Mouse (Mus musculus) limb, embryonic 14.5 days (tissue): Measurements from ENCODE around the gene Cnih2. TPM values are rescaled to one million over a fixed set of nuclear protein-coding genes. Genes with fewer than 3 reads are reported as not detected.

Source experiments
- ATAC-seq: fragments of 200-750 bp; cut with Nextera tagmentation; 2 replicates; pipeline ENCODE4 v1.8.0; 2017; ENCODE audit warnings: low read depth, moderate number of reproducible peaks, moderate TSS enrichment; ENCODE audit not compliant: low FRiP score
- DNase-seq: peaks from one replicate; pipeline ENCODE4 v3.0.0-alpha.2; 2015; ENCODE audit warnings: low spot score
- H3K27ac ChIP-seq: fragments of 300-500 bp; sonication (generic); replicated peaks from 2 replicates; pipeline ENCODE4 v1.5.1; 2014; ENCODE audit warnings: low read depth, mild to moderate bottlenecking, low read length, moderate library complexity, mixed read lengths
- H3K27me3 ChIP-seq: fragments of 300-500 bp; sonication (generic); 2 replicates; pipeline ENCODE4 v1.6.1; 2014; ENCODE audit warnings: low read length, mixed read lengths; ENCODE audit not compliant: control insufficient read depth, insufficient read depth
- H3K36me3 ChIP-seq: fragments of 300-500 bp; sonication (generic); 2 replicates; pipeline ENCODE4 v1.6.1; 2014; ENCODE audit warnings: mild to moderate bottlenecking, low read length, moderate library complexity, mixed read lengths; ENCODE audit not compliant: control insufficient read depth, insufficient read depth
- H3K4me1 ChIP-seq: fragments of 300-500 bp; sonication (generic); 2 replicates; pipeline ENCODE4 v1.6.1; 2014; ENCODE audit warnings: antibody characterized with exemption, low read length, mixed read lengths; ENCODE audit not compliant: control insufficient read depth, insufficient read depth
- H3K4me2 ChIP-seq: fragments of 300-500 bp; sonication (generic); replicated peaks from 2 replicates; pipeline ENCODE4 v1.6.1; 2014; ENCODE audit warnings: low read depth, mild to moderate bottlenecking, low read length, moderate library complexity; ENCODE audit not compliant: severe bottlenecking
- H3K4me3 ChIP-seq: fragments of 300-500 bp; sonication (generic); replicated peaks from 2 replicates; pipeline ENCODE4 v1.5.1; 2014; ENCODE audit warnings: low read length
- H3K9ac ChIP-seq: fragments of 300-500 bp; sonication (generic); 2 replicates; pipeline ENCODE4 v1.6.1; 2014; ENCODE audit warnings: mild to moderate bottlenecking, low read depth, low read length, moderate library complexity; ENCODE audit not compliant: severe bottlenecking
- H3K9me3 ChIP-seq: fragments of 300-500 bp; sonication (generic); 2 replicates; pipeline ENCODE4 v1.6.1; 2016; ENCODE audit warnings: low read length; ENCODE audit not compliant: control insufficient read depth
- POLR2A ChIP-seq: fragments of 200-500 bp; IDR thresholded peaks from 2 replicates; pipeline ENCODE4 v1.8.0; 2012; ENCODE audit warnings: inconsistent platforms, mild to moderate bottlenecking, moderate library complexity, borderline replicate concordance; ENCODE audit not compliant: insufficient read depth, insufficient read length; ENCODE audit errors: extremely low read depth
- WGBS: fragments of 180-500 bp; shearing (Covaris S2); extraction: QIAGEN DNeasy Blood & Tissue Kit; methylation state at CpG from one replicate; pipeline ENCODE4 v1.1.7; 2014; 5-methylcytosine and 5-hydroxymethylcytosine counted together
- polyA plus RNA-seq, 2 experiments: library from polyadenylated mRNA; depleted of rRNA in 1 of 2; stranded (reverse) in 1 of 2; unstranded in 1 of 2; fragments of >200 nt; fragmentation: Nextera tagmentation in 1 of 2; extraction: Ambion mirVana in 1 of 2; gene quantifications; 2 replicates each; pipeline versions ENCODE4 v1.2.1 to v1.2.3; 2012 to 2014

Gene Cnih2
- polyA plus RNA-seq, 2 experiments, result 40.5 to 40.8 TPM

DNA sequence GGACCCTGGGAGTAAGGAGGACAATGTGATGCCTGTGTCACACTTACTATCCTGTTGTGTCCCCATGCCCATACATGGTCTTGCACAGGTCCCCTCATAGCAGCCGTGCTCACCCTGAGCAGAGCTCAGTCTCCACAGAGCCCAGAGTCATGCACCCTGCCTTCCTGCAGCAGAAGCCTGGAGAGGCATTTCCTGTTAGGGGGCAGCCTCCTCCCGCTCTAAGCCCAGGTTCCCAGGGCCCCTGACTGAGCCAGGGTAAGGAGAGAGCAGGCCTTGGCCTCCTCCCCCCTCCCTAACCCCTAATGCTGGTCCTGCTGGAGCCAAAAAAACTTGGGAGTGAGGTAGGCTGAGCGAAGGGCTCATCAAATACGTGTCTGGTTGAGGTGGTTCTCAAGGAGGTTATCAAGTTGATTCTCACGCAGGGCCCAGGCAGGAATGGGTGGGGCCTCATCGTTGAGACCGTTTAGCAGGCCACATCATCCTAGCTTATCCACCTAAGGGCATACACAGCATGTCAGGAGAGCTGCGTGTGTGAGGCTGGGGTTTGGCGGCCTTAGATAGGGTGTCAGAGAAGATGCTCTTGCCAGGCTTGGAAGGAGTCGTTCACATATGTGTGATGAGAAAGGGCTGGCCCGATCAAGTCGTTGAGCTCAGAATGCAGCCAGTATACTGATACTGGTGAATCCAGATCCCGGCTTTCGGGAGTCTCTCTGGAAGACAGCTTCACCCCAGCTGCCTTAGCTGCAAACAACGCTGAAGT is 31.1 kb downstream of the Cnih2 start:
- Histone ChIP-seq H3K36me3 (no peaks in the 10 kb centered on the region), H3K9me3 (no peaks in the 10 kb centered on the region), H3K27me3 (no peaks in the 10 kb centered on the region), H3K4me1 (peaks cover 44% of the 10 kb centered on the region), H3K4me3 (peak overlapping the region; percentile 64), H3K4me2 (peak overlapping the region; percentile 94), H3K27ac (peak overlapping the region; percentile 87), H3K9ac (peak overlapping the region; percentile 76)
- 0 out of 2 replicates have a peak, but pooled peaks have one; percentile 6 for TF ChIP-seq POLR2A
- 4% methylated on average over 15 of the region's 15 CpGs for WGBS
- no peak for DNase-seq
- no peak for ATAC-seq

DNA sequence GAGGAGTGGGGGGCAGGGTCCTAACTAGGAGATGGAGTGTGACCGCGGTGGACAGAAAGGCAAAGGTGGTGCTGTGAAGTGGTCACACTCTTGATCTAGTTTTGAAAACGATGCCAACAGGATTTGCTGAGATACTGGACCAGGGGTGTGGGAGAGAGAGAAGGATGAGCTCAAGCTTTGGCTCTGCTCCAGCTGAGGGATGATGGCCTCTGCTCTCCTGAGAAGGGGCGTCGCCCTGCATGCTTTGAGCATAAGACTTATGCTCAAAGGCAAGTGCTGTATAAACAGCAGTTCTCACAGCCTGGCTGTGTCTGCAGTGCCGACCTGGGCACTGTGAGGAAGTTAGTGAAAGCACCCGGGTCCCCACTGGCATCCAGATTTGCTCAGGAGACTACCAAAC is 33.2 kb downstream of the Cnih2 start:
- no peaks in the 10 kb centered on the region for H3K36me3 ChIP-seq
- TF ChIP-seq POLR2A, result no peak
- H3K9me3 ChIP-seq, result no peaks in the 10 kb centered on the region
- no peak overlapping the region for H3K27ac ChIP-seq
- DNase-seq (no peak), ATAC-seq (no peak)
- peaks cover 42% of the 10 kb centered on the region for H3K4me1 ChIP-seq
- no peak overlapping the region for H3K9ac ChIP-seq
- H3K27me3 ChIP-seq, result no peaks in the 10 kb centered on the region
- 69% methylated on average over 7 of the region's 7 CpGs for WGBS
- no peak overlapping the region for H3K4me2 ChIP-seq
- no peak overlapping the region for H3K4me3 ChIP-seq

DNA sequence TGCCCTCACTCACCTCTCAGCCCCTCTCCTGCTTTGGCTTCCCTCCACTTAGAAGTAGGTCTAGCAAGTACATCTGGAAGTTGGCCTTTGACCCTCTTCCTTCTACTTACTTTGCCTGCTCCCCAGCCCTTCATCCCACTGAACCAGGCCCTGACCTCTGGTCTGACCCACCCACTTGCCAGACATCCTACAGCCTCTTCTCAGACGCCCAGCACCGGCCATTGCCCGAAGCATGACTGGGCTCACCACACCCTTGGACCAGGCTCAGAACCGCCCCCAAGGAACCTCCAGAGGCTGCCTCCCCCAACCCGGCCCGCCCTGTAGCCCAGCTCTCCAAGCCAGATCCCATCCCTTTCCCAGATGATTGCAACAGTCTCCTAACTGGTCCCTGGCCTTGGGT is 35.9 kb downstream of the Cnih2 start:
- no peaks in the 10 kb centered on the region for H3K9me3 ChIP-seq
- no peak for ATAC-seq
- TF ChIP-seq POLR2A, result no peak
- H3K4me2 ChIP-seq, result no peak overlapping the region
- 43% methylated on average over 6 of the region's 6 CpGs for WGBS
- H3K4me1 ChIP-seq, result peaks cover 42% of the 10 kb centered on the region
- no peak for DNase-seq
- no peak overlapping the region for H3K27ac ChIP-seq
- no peak overlapping the region for H3K4me3 ChIP-seq
- no peaks in the 10 kb centered on the region for H3K36me3 ChIP-seq
- H3K9ac ChIP-seq, result no peak overlapping the region
- no peaks in the 10 kb centered on the region for H3K27me3 ChIP-seq

DNA sequence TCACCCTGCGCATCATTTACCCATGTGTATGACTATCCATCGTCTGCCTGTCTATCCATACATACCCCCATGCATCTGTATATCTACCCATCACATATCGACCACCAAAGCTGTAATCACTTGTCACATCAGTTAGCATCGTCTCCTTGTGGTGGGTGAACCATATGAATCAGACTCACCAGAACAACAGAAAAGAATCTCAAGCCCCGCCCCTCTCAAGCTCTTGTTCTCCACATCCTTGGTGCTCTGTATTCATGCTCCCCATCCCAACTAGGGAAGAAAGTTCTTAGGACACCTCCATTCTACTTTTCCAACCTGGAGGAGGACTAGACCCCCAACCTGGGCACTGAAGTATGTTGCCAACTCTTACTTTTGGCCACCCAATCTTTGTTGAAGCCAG is 36.3 kb downstream of the Cnih2 start:
- H3K4me2 ChIP-seq, result no peak overlapping the region
- H3K4me1 ChIP-seq, result peaks cover 38% of the 10 kb centered on the region
- H3K27ac ChIP-seq, result no peak overlapping the region
- WGBS, result 88% methylated on average over 5 of the region's 5 CpGs
- no peak for DNase-seq
- H3K9ac ChIP-seq, result no peak overlapping the region
- no peaks in the 10 kb centered on the region for H3K27me3 ChIP-seq
- no peaks in the 10 kb centered on the region for H3K9me3 ChIP-seq
- ATAC-seq, result no peak
- H3K36me3 ChIP-seq, result no peaks in the 10 kb centered on the region
- no peak overlapping the region for H3K4me3 ChIP-seq
- no peak for TF ChIP-seq POLR2A

DNA sequence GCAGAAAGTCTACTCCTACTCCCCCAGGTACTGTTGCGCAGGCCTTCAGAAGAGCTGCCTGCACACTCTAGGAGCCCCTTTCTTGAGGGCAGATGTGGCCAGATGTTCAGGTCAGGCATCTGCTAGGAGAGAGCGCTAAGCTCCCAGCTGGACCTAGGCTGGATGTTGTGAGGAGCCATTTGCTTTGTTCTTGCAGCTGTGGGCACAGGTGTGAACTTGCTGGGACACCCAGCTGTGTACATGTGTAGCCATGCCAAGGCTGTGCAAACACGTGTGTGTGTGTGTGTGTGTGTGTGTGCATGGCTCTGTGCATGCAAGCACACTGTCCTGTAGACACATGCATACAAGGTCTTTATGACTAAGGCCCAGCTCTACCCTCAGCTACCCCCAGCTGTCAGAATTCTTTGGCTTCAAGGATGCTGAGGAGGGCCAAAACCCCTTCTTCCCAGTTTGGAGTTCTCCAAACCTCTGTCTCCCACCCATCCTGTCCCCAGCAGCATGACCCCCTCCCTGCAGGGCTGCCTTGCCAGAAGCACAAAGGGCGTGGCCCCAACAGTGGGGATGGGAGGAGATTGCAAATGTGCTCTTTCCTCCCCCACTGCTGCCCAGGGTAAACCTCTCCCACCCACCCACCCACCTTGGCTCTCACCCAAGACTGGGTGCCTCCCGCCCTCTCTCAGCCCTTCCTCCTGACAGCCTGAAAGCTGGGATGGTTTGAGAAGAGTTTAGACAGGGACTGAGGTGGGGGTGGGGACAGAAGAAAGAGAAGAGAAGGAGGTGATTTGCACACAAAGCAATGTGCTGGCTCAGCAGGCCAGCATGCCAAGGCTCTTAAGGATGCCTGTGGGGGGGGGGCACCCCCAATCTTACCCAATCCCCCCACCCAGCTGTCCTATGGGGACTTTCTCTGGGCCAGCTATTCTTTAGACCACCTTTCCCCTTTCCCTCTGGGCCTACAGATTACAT is 37.7 kb downstream of the Cnih2 start:
- H3K9me3 ChIP-seq, result no peaks in the 10 kb centered on the region
- peaks cover 37% of the 10 kb centered on the region for H3K4me1 ChIP-seq
- H3K4me3 ChIP-seq, result no peak overlapping the region
- no peak overlapping the region for H3K9ac ChIP-seq
- no peak overlapping the region for H3K4me2 ChIP-seq
- TF ChIP-seq POLR2A, result no peak
- ATAC-seq (peak; percentile 29), DNase-seq (no peak)
- no peaks in the 10 kb centered on the region for H3K36me3 ChIP-seq
- 0 out of 2 replicates have a peak overlapping the region, but pooled peaks have one; percentile 38 for H3K27ac ChIP-seq
- 31% methylated on average over 5 of the region's 5 CpGs for WGBS
- H3K27me3 ChIP-seq, result no peaks in the 10 kb centered on the region
